Mouse (Mus musculus) embryo, embryonic 10 days (tissue): ENCODE data around the gene Gm6657.

Source experiments
- DNase-seq: peaks from one replicate; pipeline ENCODE4 v3.0.0-alpha.2; 2015; ENCODE audit warnings: low spot score

Gm6657 gene

GRCm38 (mm10) chr12:78193942-78194341 is at the start of gene Gm6657:
Gene Gm6657, plus strand, starts transcription at chr12:78194242.
- no peak for DNase-seq

GRCm38 (mm10) chr12:78153308-78154002 is 40.6 kb upstream of the Gm6657 start:
- no peak for DNase-seq

- DNase-seq, result no peak
Measured at GRCm38 (mm10) chr12:78170178-78170577, 23.9 kb upstream of the Gm6657 start.

GRCm38 (mm10) chr12:78173945-78174344 is 20.1 kb upstream of the Gm6657 start:
- DNase-seq, result no peak

- no peak for DNase-seq
Measured at GRCm38 (mm10) chr12:78174671-78175070, 19.4 kb upstream of the Gm6657 start.

GRCm38 (mm10) chr12:78181452-78181851 is 12.6 kb upstream of the Gm6657 start:
- no peak for DNase-seq

- DNase-seq, result no peak
Measured at GRCm38 (mm10) chr12:78195368-78195767, 1.3 kb downstream of the Gm6657 start.

GRCm38 (mm10) chr12:78203646-78204045 is 9.6 kb downstream of the Gm6657 start:
- peak; percentile 9 for DNase-seq

GRCm38 (mm10) chr12:78205915-78206570 is 12.0 kb downstream of the Gm6657 start:
- peak; percentile 86 for DNase-seq

- no peak for DNase-seq
Measured at GRCm38 (mm10) chr12:78206571-78206960, 12.5 kb downstream of the Gm6657 start.

GRCm38 (mm10) chr12:78209856-78210255 is 15.8 kb downstream of the Gm6657 start:
- no peak for DNase-seq

GRCm38 (mm10) chr12:78215490-78215889 is 21.4 kb downstream of the Gm6657 start:
- DNase-seq, result no peak

- no peak for DNase-seq
Measured at GRCm38 (mm10) chr12:78219191-78219825, 25.3 kb downstream of the Gm6657 start.

- peak; percentile 92 for DNase-seq
Measured at GRCm38 (mm10) chr12:78225707-78226518, 31.9 kb downstream of the Gm6657 start, which contains the start of gene Gphn. Gene Gphn, plus strand, starts transcription at chr12:78226379.

GRCm38 (mm10) chr12:78226519-78226875 is 32.5 kb downstream of the Gm6657 start:
- peak; percentile 86 for DNase-seq

- DNase-seq, result peak; percentile 63
Measured at GRCm38 (mm10) chr12:78227021-78227932, 33.2 kb downstream of the Gm6657 start.

GRCm38 (mm10) chr12:78228139-78228538 is 34.1 kb downstream of the Gm6657 start:
- no peak for DNase-seq

GRCm38 (mm10) chr12:78232560-78232959 is 38.5 kb downstream of the Gm6657 start:
- DNase-seq, result no peak

- DNase-seq, result no peak
Measured at GRCm38 (mm10) chr12:78248366-78248765, 54.3 kb downstream of the Gm6657 start.

GRCm38 (mm10) chr12:78249151-78249550 is 55.1 kb downstream of the Gm6657 start:
- no peak for DNase-seq
